Mouse (Mus musculus) cortical plate, adult 2 months (tissue): ENCODE measurements around the gene Chga.

Experiments used
- CTCF ChIP-seq: fragments of 200-500 bp; IDR thresholded peaks from 2 replicates; pipeline ENCODE4 v1.5.1; 2011; ENCODE audit warnings: mild to moderate bottlenecking, control low read depth, low read length; ENCODE audit not compliant: insufficient read depth; ENCODE audit errors: extremely low read depth
- POLR2A ChIP-seq: fragments of 200-500 bp; IDR thresholded peaks from 2 replicates; pipeline ENCODE4 v1.6.1; 2011; ENCODE audit warnings: mild to moderate bottlenecking, low read length, control low read depth; ENCODE audit not compliant: insufficient read depth; ENCODE audit errors: extremely low read depth

DNA sequence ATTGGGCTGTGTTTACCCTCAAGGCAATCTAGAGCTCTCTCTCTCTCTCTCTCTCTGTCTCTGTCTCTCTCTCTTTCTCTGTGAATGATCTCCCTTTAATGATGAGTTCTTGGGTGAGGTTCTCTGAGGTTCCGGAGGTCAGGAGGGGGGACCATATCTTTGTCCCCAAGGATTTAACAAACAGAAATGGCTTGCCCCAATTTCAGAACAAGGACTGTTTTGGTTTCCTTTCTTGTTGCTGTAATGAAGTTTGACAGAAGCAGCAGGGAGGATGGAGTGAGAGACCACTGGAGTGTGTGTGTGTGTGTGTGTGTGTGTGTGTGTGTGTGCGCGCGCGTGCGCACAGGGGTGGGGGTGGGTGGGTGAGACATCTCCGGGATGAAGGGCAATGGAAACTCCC, 13.6 kb upstream of the Chga start:
- TF ChIP-seq CTCF (no peak), POLR2A (no peak)
